Mouse (Mus musculus) urinary bladder, postnatal 10 days (tissue): Measurements from ENCODE around the gene Speer1.
"Not testable (repeated sequence)": the region's sequence is repeated elsewhere in the genome, so short reads cannot be mapped to it uniquely, and the experiment has no call there.

Source experiments
- DNase-seq: peaks from one replicate; pipeline ENCODE4 v3.0.0; 2022; ENCODE audit warnings: low spot score

The Speer1 gene

DNA sequence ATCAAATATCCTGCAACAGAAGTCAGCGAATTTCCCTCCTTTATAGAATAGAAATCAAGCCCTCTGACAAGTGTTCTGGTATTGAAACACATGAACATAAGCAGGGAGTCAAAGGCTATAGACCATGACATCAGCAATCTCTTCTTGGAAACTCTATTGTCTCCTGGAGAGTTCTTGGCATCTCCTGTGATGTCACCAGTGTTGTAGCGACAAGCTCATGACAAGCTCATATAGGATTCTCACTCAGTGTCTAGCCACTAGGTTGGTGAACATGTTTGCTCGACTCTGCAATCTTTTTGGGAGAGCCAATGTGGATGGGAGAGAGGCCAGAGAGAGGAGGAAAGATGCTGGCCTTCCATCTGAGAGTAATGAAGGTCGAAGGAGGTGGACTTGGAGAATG lies at the start of gene Speer1:
Gene Speer1, plus strand, starts transcription at position 301 of the 400 bp plus-strand sequence.
- DNase-seq = not testable (repeated sequence)
